Mouse (Mus musculus): ENCODE results near the gene Cpne5.

- TF ChIP-seq CTCF (IDR thresholded peaks at IDR 0.05; ENCODE audit: control insufficient read depth, insufficient read depth, insufficient read length) (no peak), USF1 (IDR thresholded peaks at IDR 0.05; ENCODE audit: low read depth) (no peak)
These were observed 120.8 kb downstream of the Cpne5 start for GRCm38 (mm10) chr17:29117006-29117648.

Measured in C2C12 (cell line).